29 mouse cellular contexts compared by ENCODE assay signal in the genomic region with DNA sequence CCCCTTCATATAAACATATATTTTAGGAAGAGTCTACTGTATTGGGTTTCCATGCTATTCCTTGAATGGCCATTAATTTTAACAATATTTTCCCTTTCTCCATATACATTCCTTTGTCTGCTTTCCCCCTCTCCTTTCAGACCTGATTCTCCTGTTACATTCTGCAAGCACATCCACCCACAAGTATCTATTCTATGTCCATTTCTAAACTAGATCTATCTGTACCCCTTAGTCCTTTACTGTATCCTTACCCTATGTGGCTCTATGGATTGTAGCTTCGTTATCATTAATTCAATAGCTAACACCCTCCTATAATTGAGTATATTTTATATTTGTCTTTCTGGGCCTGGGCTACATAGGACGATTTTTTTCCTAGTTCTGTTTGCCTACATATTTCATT. TPM values are rescaled to one million over a fixed set of nuclear protein-coding genes. Genes with fewer than 3 reads are reported as not detected.
"Had no signal": no experiment of that assay in that cellular context is flagged by ENCODE, and none has a peak within 500 bp of the region (broad histone marks: within the 10 kb centered on the region; RNA-seq: fewer than 3 reads in every experiment).

No protein-coding gene starts in this region.

- DNase-seq: cerebellum, adult 2 months; cerebellum, adult 8-10 months; cerebellum, adult 9-10 months; cerebellum, adult 9-11 months; cerebellum, postnatal 10 days; cerebellum, postnatal 14 days; cerebellum, postnatal 25 days; cerebellum, postnatal 36 days; embryo, embryonic 11 days; forebrain, postnatal 0 days; gastrocnemius, adult 2 months; gastrocnemius, postnatal 10 days; gastrocnemius, postnatal 14 days; gastrocnemius, postnatal 25 days; gastrocnemius, postnatal 36 days; heart, adult 18-20 months; heart, adult 2 months had no signal

- H3K27me3 ChIP-seq: embryonic facial prominence, embryonic 12.5 days; embryonic facial prominence, embryonic 13.5 days; embryonic facial prominence, embryonic 15.5 days; forebrain, embryonic 12.5 days; forebrain, embryonic 13.5 days; forebrain, embryonic 15.5 days had no signal

- ATAC-seq: forebrain, embryonic 13.5 days; forebrain, embryonic 14.5 days; forebrain, embryonic 15.5 days; forebrain, embryonic 16.5 days; forebrain, postnatal 0 days had no signal

- H3K9me3 ChIP-seq: embryonic facial prominence, embryonic 13.5 days; embryonic facial prominence, embryonic 15.5 days had no signal

- H3K36me3 ChIP-seq: embryonic facial prominence, embryonic 10.5 days; embryonic facial prominence, embryonic 12.5 days; embryonic facial prominence, embryonic 13.5 days; embryonic facial prominence, embryonic 15.5 days; forebrain, embryonic 10.5 days; forebrain, embryonic 12.5 days; forebrain, embryonic 15.5 days had no signal

- H3K9ac ChIP-seq: embryonic facial prominence, embryonic 12.5 days; embryonic facial prominence, embryonic 13.5 days; embryonic facial prominence, embryonic 15.5 days; forebrain, embryonic 12.5 days; forebrain, embryonic 13.5 days; forebrain, embryonic 15.5 days; forebrain, postnatal 0 days had no signal

- H3K4me2 ChIP-seq: embryonic facial prominence, embryonic 12.5 days; embryonic facial prominence, embryonic 13.5 days; embryonic facial prominence, embryonic 15.5 days; forebrain, embryonic 12.5 days; forebrain, embryonic 13.5 days; forebrain, embryonic 15.5 days had no signal

- H3K4me3 ChIP-seq: embryonic facial prominence, embryonic 10.5 days; embryonic facial prominence, embryonic 12.5 days; embryonic facial prominence, embryonic 13.5 days; embryonic facial prominence, embryonic 15.5 days; erythroblast, embryonic 14.5 days; forebrain, embryonic 10.5 days; forebrain, embryonic 12.5 days; forebrain, embryonic 13.5 days; forebrain, embryonic 15.5 days; gastrocnemius, adult 2 months; heart, adult 2 months had no signal

- H3K4me1 ChIP-seq: embryonic facial prominence, embryonic 10.5 days; embryonic facial prominence, embryonic 12.5 days; embryonic facial prominence, embryonic 13.5 days; embryonic facial prominence, embryonic 15.5 days; forebrain, embryonic 10.5 days; forebrain, embryonic 12.5 days; forebrain, embryonic 13.5 days; forebrain, embryonic 15.5 days had no signal

- H3K27ac ChIP-seq: embryonic facial prominence, embryonic 10.5 days; embryonic facial prominence, embryonic 12.5 days; embryonic facial prominence, embryonic 13.5 days; embryonic facial prominence, embryonic 15.5 days; forebrain, embryonic 10.5 days; forebrain, embryonic 12.5 days; forebrain, embryonic 13.5 days; forebrain, embryonic 15.5 days; gastrocnemius, adult 2 months; heart, adult 2 months had no signal

RNA-seq across cellular contexts. Expression of a gene that starts 33.1 kb away (rescaled TPM):
- polyA plus RNA-seq: embryonic facial prominence, embryonic 11.5 days; erythroblast, embryonic 14.5 days; forebrain, postnatal 0 days had no signal
